Mouse (Mus musculus): ENCODE results near the gene Olfr963.
A peak's percentile ranks its signal among the peaks of the same experiment; 100 is the strongest.

Olfr963 gene

GRCm38 (mm10) chr9:39666905-39667304, at the start of gene Olfr963:
TSS of gene Olfr963 (plus strand) at chr9:39667205.
- DNase-seq = no peak

GRCm38 (mm10) chr9:39621073-39621472, 45.9 kb upstream of the Olfr963 start, which contains the start of gene Olfr960:
TSS of gene Olfr960 (plus strand) at chr9:39621373.
- no peak for DNase-seq

GRCm38 (mm10) chr9:39623783-39624182, 43.2 kb upstream of the Olfr963 start:
- DNase-seq = no peak

GRCm38 (mm10) chr9:39624711-39625110, 42.3 kb upstream of the Olfr963 start:
- DNase-seq = no peak

- no peak for DNase-seq
Observed at GRCm38 (mm10) chr9:39629069-39629468, 37.9 kb upstream of the Olfr963 start.

- no peak for DNase-seq
Observed at GRCm38 (mm10) chr9:39633913-39634594, 33.0 kb upstream of the Olfr963 start.

- no peak for DNase-seq
Observed at GRCm38 (mm10) chr9:39644785-39645184, 22.2 kb upstream of the Olfr963 start, which contains the start of gene Olfr961. TSS of gene Olfr961 (plus strand) at chr9:39645085.

GRCm38 (mm10) chr9:39647382-39647781, 19.6 kb upstream of the Olfr963 start:
- no peak for DNase-seq

GRCm38 (mm10) chr9:39654756-39655396, 12.1 kb upstream of the Olfr963 start:
- DNase-seq = no peak

GRCm38 (mm10) chr9:39669723-39670122, 2.7 kb downstream of the Olfr963 start:
- DNase-seq = no peak

GRCm38 (mm10) chr9:39674820-39675219, 7.8 kb downstream of the Olfr963 start:
- DNase-seq = no peak

GRCm38 (mm10) chr9:39678557-39678956, 11.6 kb downstream of the Olfr963 start:
- no peak for DNase-seq

- DNase-seq = no peak
Observed at GRCm38 (mm10) chr9:39679280-39679679, 12.3 kb downstream of the Olfr963 start.

GRCm38 (mm10) chr9:39701123-39701522, 34.1 kb downstream of the Olfr963 start:
- peak; percentile 1 to 11 for DNase-seq

GRCm38 (mm10) chr9:39707017-39707416, 40.0 kb downstream of the Olfr963 start, which contains the start of gene Olfr149:
TSS of gene Olfr149 (minus strand) at chr9:39707117.
- DNase-seq = no peak

- DNase-seq = peak; percentile 46 to 55
Observed at GRCm38 (mm10) chr9:39708958-39709357, 42.0 kb downstream of the Olfr963 start.

GRCm38 (mm10) chr9:39711053-39711452, 44.0 kb downstream of the Olfr963 start, which contains the start of gene Olfr965:
TSS of gene Olfr965 (plus strand) at chr9:39711353.
- no peak for DNase-seq
